Mouse (Mus musculus): Measurements from ENCODE around the gene Ankrd7. TPM values are rescaled to one million over a fixed set of nuclear protein-coding genes. Genes with fewer than 3 reads are reported as not detected.

Ankrd7 gene
- polyA plus RNA-seq, 1 experiment from 2014 or later = not detected

Other genes with a start within 250 kb of the Ankrd7 start
- gene Lsm8, start 17.7 kb upstream of the Ankrd7 start, polyA plus RNA-seq (2014; fragmentation: Nextera tagmentation; extraction: Ambion mirVana) = 231 and 294 TPM in 2 replicates